Mouse (Mus musculus) liver, postnatal 0 days (tissue): ENCODE data around the gene Nufip2.
"Not testable (repeated sequence)": the region's sequence is repeated elsewhere in the genome, so short reads cannot be mapped to it uniquely, and the experiment has no call there.

ENCODE experiments used
- CTCF ChIP-seq: sonication (generic); IDR thresholded peaks from 2 replicates; pipeline ENCODE4 v1.5.1; 2016; ENCODE audit warnings: antibody characterized with exemption, low read depth
- EP300 ChIP-seq: IDR thresholded peaks from 2 replicates; pipeline ENCODE4 v1.6.1; 2016; ENCODE audit warnings: antibody characterized with exemption, low read depth, mild to moderate bottlenecking

- TF ChIP-seq EP300, CTCF: not testable (repeated sequence)
Measured at GRCm38 (mm10) chr11:77666766-77667165, 19.2 kb upstream of the Nufip2 start.
